Mouse (Mus musculus) CH12.LX (cell line): ENCODE data around the gene Tpo.

Experiments used
- BHLHE40 ChIP-seq: IDR thresholded peaks from 2 replicates; pipeline ENCODE4 v1.6.1; 2011; ENCODE audit warnings: mild to moderate bottlenecking, low read depth, low read length, improper control_type of control experiment
- CTCF ChIP-seq, 2 experiments: IDR thresholded peaks in 1 of 2; conservative IDR thresholded peaks in 1 of 2; 2 replicates each; pipeline ENCODE4 v1.5.1; 2011 to 2012; ENCODE audit warnings: low read depth in 2 of 2, low read length in 2 of 2, improper control_type of control experiment in 1 of 2, inconsistent platforms in 1 of 2, mild to moderate bottlenecking in 1 of 2, moderate library complexity in 1 of 2
- EP300 ChIP-seq: IDR thresholded peaks from 2 replicates; pipeline ENCODE4 v1.6.1; 2011; ENCODE audit warnings: low read length, improper control_type of control experiment
- JUND ChIP-seq: conservative IDR thresholded peaks from 2 replicates; pipeline ENCODE4 v1.6.1; 2011; ENCODE audit warnings: low read depth, low read length, improper control_type of control experiment
- MAX ChIP-seq: IDR thresholded peaks from 2 replicates; pipeline ENCODE4 v1.6.1; 2011; ENCODE audit warnings: low read length, improper control_type of control experiment
- POLR2A ChIP-seq: IDR thresholded peaks from 2 replicates; pipeline ENCODE4 v1.6.1; 2011; ENCODE audit warnings: low read depth, mild to moderate bottlenecking, improper control_type of control experiment, low read length
- POLR2AphosphoS2 ChIP-seq: IDR thresholded peaks from 2 replicates; pipeline ENCODE4 v1.6.1; 2011; ENCODE audit warnings: low read depth, low read length, improper control_type of control experiment
- SMC3 ChIP-seq: IDR thresholded peaks from 2 replicates; pipeline ENCODE4 v1.6.1; 2011; ENCODE audit warnings: low read depth, low read length, improper control_type of control experiment
- TCF12 ChIP-seq: IDR thresholded peaks from 2 replicates; pipeline ENCODE4 v1.6.1; 2014; ENCODE audit warnings: low read depth, mild to moderate bottlenecking, inconsistent platforms, low read length, improper control_type of control experiment
- ZKSCAN1 ChIP-seq: IDR thresholded peaks from 2 replicates; pipeline ENCODE4 v1.6.1; 2012; ENCODE audit warnings: low read depth, inconsistent platforms, low read length, improper control_type of control experiment, borderline replicate concordance

DNA sequence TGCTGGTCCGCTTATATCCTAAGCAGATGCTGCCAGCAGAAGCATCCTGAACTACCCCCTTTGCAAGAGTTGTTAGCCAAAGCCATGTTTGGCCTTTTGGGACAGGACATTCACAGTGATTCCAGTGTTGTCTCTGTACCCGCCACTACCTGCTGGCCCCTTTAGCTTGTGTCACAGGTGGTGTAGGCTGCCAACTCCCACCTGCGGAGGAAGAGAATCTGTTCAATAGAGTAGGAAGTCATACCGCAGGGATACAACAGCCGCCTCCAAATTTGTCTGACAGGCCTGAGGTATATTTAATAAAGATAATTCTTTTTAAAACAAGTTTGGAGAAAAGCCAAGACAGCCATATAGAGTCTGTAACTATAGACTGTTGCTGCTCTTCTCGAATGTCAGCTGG is 45.5 kb upstream of the Tpo start:
- no peak for TF ChIP-seq SMC3
- TF ChIP-seq POLR2A, result no peak
- no peak for TF ChIP-seq BHLHE40
- no peak for TF ChIP-seq MAX
- TF ChIP-seq CTCF (conservative IDR thresholded peaks at IDR 0.05 in 1 of 2, IDR thresholded peaks at IDR 0.05 in 1 of 2; ENCODE audit: low read depth in 2 of 2, low read length in 2 of 2), result no peak
- no peak for TF ChIP-seq EP300
- TF ChIP-seq JUND, result no peak
- no peak for TF ChIP-seq POLR2AphosphoS2
- TF ChIP-seq TCF12, result no peak
- TF ChIP-seq ZKSCAN1, result no peak
